Mouse (Mus musculus) E14TG2a.4 (cell line): ENCODE measurements around the gene Prr36.

Experiments
- H3K27me3 ChIP-seq: 2 replicates; pipeline ENCODE4 v1.6.1; 2014; ENCODE audit warnings: low read length, control low read depth; ENCODE audit not compliant: insufficient read depth
- H3K36me3 ChIP-seq: 2 replicates; pipeline ENCODE4 v1.6.1; 2014; ENCODE audit warnings: low read length, control low read depth; ENCODE audit not compliant: insufficient read depth
- H3K4me1 ChIP-seq: replicated peaks from 2 replicates; pipeline ENCODE4 v1.6.1; 2014; ENCODE audit warnings: low read depth, low read length, control low read depth
- H3K4me3 ChIP-seq: replicated peaks from 2 replicates; pipeline ENCODE4 v1.5.1; 2014; ENCODE audit warnings: mild to moderate bottlenecking, low read length
- H3K9me3 ChIP-seq: 2 replicates; pipeline ENCODE4 v1.6.1; 2014; ENCODE audit warnings: low read length, control low read depth
- CTCF ChIP-seq: conservative IDR thresholded peaks from 2 replicates; pipeline ENCODE4 v1.5.1; 2014; ENCODE audit warnings: low read length
- NANOG ChIP-seq: IDR thresholded peaks from 2 replicates; pipeline ENCODE4 v1.6.1; 2014; ENCODE audit warnings: borderline replicate concordance, low read length, mixed read lengths
- POU5F1 ChIP-seq: IDR thresholded peaks from 2 replicates; pipeline ENCODE4 v1.6.1; 2014; ENCODE audit warnings: low read length, borderline replicate concordance

Gene Prr36

DNA sequence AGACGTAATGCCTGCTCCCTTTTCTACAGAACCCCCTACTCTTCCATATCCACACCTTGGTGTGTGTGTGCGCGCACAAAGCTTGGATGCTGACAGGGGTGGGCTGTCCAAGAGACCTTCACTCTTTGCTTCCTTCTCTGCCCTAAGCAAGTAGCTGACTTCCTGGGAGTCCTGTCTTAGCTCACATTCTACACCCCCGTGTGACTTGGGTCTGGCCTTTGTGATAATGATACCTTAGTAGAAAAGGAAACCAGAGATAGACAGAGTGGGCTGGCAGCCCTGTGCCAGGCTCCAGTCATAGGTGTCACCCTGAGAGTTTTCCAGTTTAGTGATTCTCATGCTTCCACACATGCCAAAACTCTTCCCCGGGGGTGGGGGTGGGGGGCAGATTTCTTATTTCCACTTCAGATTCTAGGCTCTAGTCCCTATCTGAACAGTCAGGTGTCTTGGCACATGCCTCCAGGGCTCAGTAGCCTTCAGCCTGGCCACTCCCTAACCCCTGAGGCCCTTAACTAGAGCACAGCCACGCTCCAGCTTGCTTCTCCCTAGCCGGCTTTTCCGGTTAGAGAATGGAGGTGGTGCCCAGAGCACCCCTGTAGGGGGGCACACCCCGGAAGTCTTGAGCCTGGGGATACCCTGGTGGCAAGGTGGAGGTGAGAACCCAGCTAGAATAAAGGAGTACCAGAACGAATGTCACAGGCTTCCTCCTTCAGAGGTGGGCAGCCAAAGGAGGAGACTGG lies 13.5 kb upstream of the Prr36 start:
- TF ChIP-seq NANOG (no peak), POU5F1 (no peak), CTCF (no peak)
- no peak overlapping the region for H3K4me3 ChIP-seq
- no peaks in the 10 kb centered on the region for H3K9me3 ChIP-seq
- no peaks in the 10 kb centered on the region for H3K36me3 ChIP-seq
- H3K4me1 ChIP-seq, result peaks cover 32% of the 10 kb centered on the region
- peaks cover 78% of the 10 kb centered on the region for H3K27me3 ChIP-seq

GRCm38 (mm10) chr8:4229784-4230183 lies 12.5 kb upstream of the Prr36 start:
- no peaks in the 10 kb centered on the region for H3K36me3 ChIP-seq
- no peaks in the 10 kb centered on the region for H3K9me3 ChIP-seq
- no peak overlapping the region for H3K4me3 ChIP-seq
- TF ChIP-seq CTCF (no peak), POU5F1 (no peak), NANOG (no peak)
- peaks cover 73% of the 10 kb centered on the region for H3K27me3 ChIP-seq
- H3K4me1 ChIP-seq, result peaks cover 33% of the 10 kb centered on the region

- no peaks in the 10 kb centered on the region for H3K36me3 ChIP-seq
- H3K27me3 ChIP-seq, result peaks cover 78% of the 10 kb centered on the region
- no peak for TF ChIP-seq POU5F1
- no peak for TF ChIP-seq CTCF
- no peak for TF ChIP-seq NANOG
- H3K4me1 ChIP-seq, result peaks cover 33% of the 10 kb centered on the region
- H3K4me3 ChIP-seq, result no peak overlapping the region
- no peaks in the 10 kb centered on the region for H3K9me3 ChIP-seq
These were observed 10.7 kb upstream of the Prr36 start for GRCm38 (mm10) chr8:4227919-4228318.

DNA sequence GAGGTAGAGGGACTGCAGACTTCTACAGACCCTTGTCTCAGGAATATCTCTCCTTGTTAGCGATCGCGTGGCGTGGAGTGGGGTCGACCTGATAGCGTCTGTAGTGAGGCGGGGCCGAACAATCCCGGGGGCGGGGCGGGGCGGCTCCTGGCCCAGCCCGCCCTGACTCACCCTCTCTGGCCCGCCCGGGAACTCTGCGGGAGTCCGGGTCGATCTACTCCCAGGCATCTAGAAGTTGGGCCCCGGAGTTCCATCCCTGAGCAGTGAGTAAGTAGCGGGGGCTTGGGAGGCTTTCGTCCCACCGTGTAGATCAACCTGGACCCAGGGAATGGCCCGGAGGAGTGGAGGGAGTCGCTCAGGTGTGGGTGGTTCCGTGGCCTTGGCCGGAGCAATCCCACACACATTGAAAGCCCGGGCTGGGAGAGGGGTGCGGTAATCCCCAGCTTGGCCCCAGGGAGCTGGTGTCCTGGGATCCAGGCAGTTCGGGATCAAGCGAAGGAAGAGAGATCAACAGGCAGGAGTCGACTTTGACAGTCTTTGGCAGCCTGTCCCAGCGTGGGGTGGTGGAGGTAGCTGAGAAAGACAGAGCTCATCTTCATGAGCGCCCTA lies 9.6 kb upstream of the Prr36 start, which contains the start of gene Lrrc8e:
Gene Lrrc8e, plus strand, starts transcription at position 89 of the 609 bp plus-strand sequence.
- peak within 1 kb of the TSS; percentile 63 for H3K4me3 ChIP-seq
- no peaks in the 10 kb centered on the region for H3K36me3 ChIP-seq
- TF ChIP-seq NANOG, result no peak
- TF ChIP-seq POU5F1, result no peak
- TF ChIP-seq CTCF, result no peak

DNA sequence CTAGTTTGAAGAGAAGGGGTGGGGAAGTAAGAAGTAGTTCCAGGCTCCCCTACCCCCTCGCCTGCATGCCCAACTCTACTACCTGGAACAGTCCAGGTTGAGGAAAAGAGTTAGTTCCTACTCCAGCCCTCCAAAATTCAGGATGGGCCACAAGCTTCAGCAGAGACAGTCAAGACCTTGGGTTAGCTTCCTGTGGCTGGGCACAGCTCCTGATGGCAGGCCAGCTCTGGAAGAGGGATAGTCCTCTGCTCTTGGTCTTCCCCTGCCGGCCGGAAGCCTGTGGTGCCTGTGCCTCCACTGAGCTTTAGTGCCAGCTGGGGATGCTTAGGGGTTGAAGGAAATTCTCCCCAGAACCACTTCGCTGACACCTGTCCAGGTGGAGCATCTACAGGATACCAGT lies 9.1 kb upstream of the Prr36 start:
- Histone ChIP-seq H3K27me3 (peaks cover 84% of the 10 kb centered on the region), H3K9me3 (no peaks in the 10 kb centered on the region)

More for the DNA sequence above, 9.6 kb upstream of the Prr36 start, which contains the start of gene Lrrc8e:
- H3K4me1 ChIP-seq, result peaks cover 30% of the 10 kb centered on the region
- H3K27me3 ChIP-seq, result peaks cover 85% of the 10 kb centered on the region
- no peaks in the 10 kb centered on the region for H3K9me3 ChIP-seq

DNA sequence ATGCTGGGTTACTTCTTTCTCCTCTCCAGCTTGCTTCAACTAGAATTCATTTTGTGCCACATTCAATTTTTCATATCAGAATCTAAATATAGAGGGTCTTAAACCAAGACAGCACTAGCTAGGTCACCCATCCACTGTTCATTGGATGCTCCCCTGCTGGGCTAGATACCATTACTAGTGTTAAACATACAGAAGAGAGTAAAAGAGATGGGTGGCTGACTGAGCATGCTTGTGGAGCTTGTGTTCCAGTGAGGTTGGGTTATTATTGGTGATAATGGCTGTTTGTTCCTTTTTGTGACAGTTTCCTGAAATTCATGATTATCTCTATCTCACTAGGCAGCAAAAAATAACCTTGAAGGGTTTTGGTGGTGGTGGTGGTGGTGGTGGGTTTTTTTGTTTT lies 4.8 kb upstream of the Prr36 start:
- H3K4me1 ChIP-seq, result peaks cover 14% of the 10 kb centered on the region
- no peak for TF ChIP-seq CTCF
- TF ChIP-seq POU5F1, result no peak
- H3K36me3 ChIP-seq, result no peaks in the 10 kb centered on the region
- no peaks in the 10 kb centered on the region for H3K9me3 ChIP-seq
- H3K27me3 ChIP-seq, result peaks cover 65% of the 10 kb centered on the region
- no peak overlapping the region for H3K4me3 ChIP-seq

More for the DNA sequence above, 9.1 kb upstream of the Prr36 start:
- peaks cover 25% of the 10 kb centered on the region for H3K4me1 ChIP-seq
- no peak for TF ChIP-seq CTCF
- no peak for TF ChIP-seq POU5F1
- no peak for TF ChIP-seq NANOG
- H3K4me3 ChIP-seq, result peak overlapping the region; percentile 63
- H3K36me3 ChIP-seq, result no peaks in the 10 kb centered on the region

- Histone ChIP-seq H3K9me3 (no peaks in the 10 kb centered on the region), H3K4me1 (peaks cover 22% of the 10 kb centered on the region), H3K4me3 (no peak overlapping the region), H3K36me3 (no peaks in the 10 kb centered on the region), H3K27me3 (peaks cover 69% of the 10 kb centered on the region)
- no peak for TF ChIP-seq POU5F1
- no peak for TF ChIP-seq NANOG
- TF ChIP-seq CTCF, result no peak
These were observed 2.4 kb upstream of the Prr36 start for GRCm38 (mm10) chr8:4219617-4220016.

DNA sequence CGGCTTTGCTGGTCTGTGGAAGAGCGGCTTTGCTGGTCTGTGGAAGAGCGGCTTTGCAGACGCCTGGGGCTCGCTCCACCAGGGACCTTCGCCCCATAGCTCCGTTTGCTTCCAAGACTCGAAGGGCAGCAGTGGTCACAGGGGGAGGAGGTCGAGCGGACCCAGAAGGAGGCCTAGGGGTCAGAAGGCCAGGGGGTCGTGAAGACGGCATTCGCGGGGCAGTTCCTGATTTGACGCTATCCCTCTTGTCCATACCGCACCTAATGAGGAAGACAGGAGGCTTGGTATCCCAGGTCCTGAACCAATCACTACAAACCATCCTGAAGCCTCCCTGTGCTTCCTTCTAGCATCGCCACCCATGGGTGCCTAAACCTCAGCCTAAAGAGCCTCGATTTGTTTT lies 963 bp downstream of the Prr36 start:
- Histone ChIP-seq H3K4me1 (peaks cover 38% of the 10 kb centered on the region), H3K4me3 (peak overlapping the region; percentile 87), H3K36me3 (no peaks in the 10 kb centered on the region), H3K9me3 (no peaks in the 10 kb centered on the region), H3K27me3 (peaks cover 67% of the 10 kb centered on the region)
- TF ChIP-seq NANOG (no peak), POU5F1 (no peak), CTCF (no peak)
